Mouse (Mus musculus) stomach, postnatal 0 days (tissue): Measurements from ENCODE around the gene Sel1l3. TPM values are rescaled to one million over a fixed set of nuclear protein-coding genes. Genes with fewer than 3 reads are reported as not detected.
A peak's percentile ranks its signal among the peaks of the same experiment; 100 is the strongest.

Experiments
- ATAC-seq: fragments of 200-750 bp; cut with Nextera tagmentation; 2 replicates; pipeline ENCODE4 v1.8.0; 2017; ENCODE audit not compliant: low FRiP score, low TSS enrichment
- DNase-seq: peaks from one replicate; pipeline ENCODE4 v3.0.0-alpha.2; 2016; ENCODE audit warnings: low spot score
- H3K27ac ChIP-seq: fragments of 300-500 bp; sonication (generic); replicated peaks from 2 replicates; pipeline ENCODE4 v1.5.1; 2014; ENCODE audit warnings: mild to moderate bottlenecking, control low read depth
- H3K27me3 ChIP-seq: fragments of 300-500 bp; sonication (generic); 2 replicates; pipeline ENCODE4 v1.6.1; 2014; ENCODE audit warnings: low read length; ENCODE audit not compliant: control insufficient read depth, insufficient read depth
- H3K36me3 ChIP-seq: fragments of 300-500 bp; sonication (generic); 2 replicates; pipeline ENCODE4 v1.6.1; 2014; ENCODE audit warnings: low read length, mixed read lengths; ENCODE audit not compliant: control insufficient read depth, insufficient read depth
- H3K4me1 ChIP-seq: fragments of 300-500 bp; sonication (generic); replicated peaks from 2 replicates; pipeline ENCODE4 v1.6.1; 2014; ENCODE audit warnings: antibody characterized with exemption; ENCODE audit not compliant: control insufficient read depth, insufficient read depth
- H3K4me2 ChIP-seq: fragments of 300-500 bp; sonication (generic); replicated peaks from 2 replicates; pipeline ENCODE4 v1.6.1; 2014; ENCODE audit warnings: low read depth, mild to moderate bottlenecking, control low read depth, moderate library complexity
- H3K4me3 ChIP-seq: fragments of 300-500 bp; sonication (generic); 2 replicates; pipeline ENCODE4 v1.5.1; 2014; ENCODE audit warnings: low read depth, low read length, control low read depth
- H3K9ac ChIP-seq: fragments of 300-500 bp; sonication (generic); 2 replicates; pipeline ENCODE4 v1.6.1; 2014; ENCODE audit warnings: mild to moderate bottlenecking, low read length, control low read depth, mixed read lengths
- H3K9me3 ChIP-seq: fragments of 300-500 bp; sonication (generic); 2 replicates; pipeline ENCODE4 v1.6.1; 2016; ENCODE audit warnings: low read length; ENCODE audit not compliant: control insufficient read depth
- CTCF ChIP-seq: IDR thresholded peaks from 2 replicates; pipeline ENCODE4 v1.5.1; 2016; ENCODE audit warnings: antibody characterized with exemption, low read depth, mild to moderate bottlenecking, moderate library complexity
- EP300 ChIP-seq: optimal IDR thresholded peaks from 2 replicates; pipeline ENCODE3; 2016; ENCODE audit warnings: antibody characterized with exemption
- WGBS: fragments of 180-500 bp; shearing (Covaris S2); extraction: QIAGEN DNeasy Blood & Tissue Kit; methylation state at CpG from one replicate; pipeline ENCODE4 v1.1.7; 2014; 5-methylcytosine and 5-hydroxymethylcytosine counted together
- polyA plus RNA-seq: library from polyadenylated mRNA; unstranded; fragments of >200 nt; fragmentation: Nextera tagmentation; extraction: Ambion mirVana; gene quantifications from 2 replicates; pipeline ENCODE4 v1.2.1, GENCODE M21; 2015

Sel1l3 gene
- polyA plus RNA-seq, 1 experiment from 2014 or later: 10.0 TPM

DNA sequence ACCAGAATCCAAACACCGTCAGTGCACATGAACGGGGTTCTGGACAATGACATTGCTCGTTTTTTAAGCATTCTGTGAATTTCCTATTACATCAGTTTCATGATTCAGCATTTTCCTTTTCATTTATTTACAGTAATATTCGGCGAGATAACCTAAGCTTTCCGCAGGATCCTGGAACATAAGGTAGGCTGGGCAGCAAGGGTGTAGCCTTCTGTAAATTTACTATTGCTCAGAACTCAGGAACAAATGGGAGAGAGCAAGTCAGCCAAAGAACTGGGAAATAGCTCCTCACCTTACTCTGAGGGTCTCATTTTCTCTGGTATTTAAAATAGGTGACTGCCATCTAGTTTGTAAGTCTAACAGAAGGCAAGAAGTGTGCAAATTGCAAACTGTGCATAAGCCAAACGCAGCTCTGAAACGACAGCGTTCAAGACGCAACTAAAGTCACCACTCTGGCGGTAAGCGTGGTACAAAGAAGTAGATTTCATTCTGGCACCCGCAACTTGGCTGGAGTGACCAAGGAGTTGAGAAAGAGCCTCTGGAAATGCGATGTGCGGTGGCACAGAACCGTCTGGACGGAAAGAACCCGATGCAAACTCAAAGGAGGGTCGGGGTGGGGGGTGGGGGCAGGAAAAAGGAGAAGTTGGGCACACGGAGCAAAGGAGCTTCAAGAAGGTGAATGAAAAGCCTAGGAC is 1.5 kb downstream of the Sel1l3 start:
- DNase-seq (peak; percentile 48), ATAC-seq (peak; percentile 71)
- Histone ChIP-seq H3K9me3 (no peaks in the 10 kb centered on the region), H3K9ac (peak overlapping the region; percentile 73), H3K36me3 (no peaks in the 10 kb centered on the region), H3K4me2 (peak overlapping the region; percentile 99), H3K4me1 (no peaks in the 10 kb centered on the region), H3K27ac (peak overlapping the region; percentile 90), H3K27me3 (0 out of 2 replicates have a peak, but pooled peaks cover 3% of the 10 kb centered on the region), H3K4me3 (peak overlapping the region; percentile 58)
- 16% methylated on average over 20 of the region's 20 CpGs for WGBS
- TF ChIP-seq CTCF: no peak
- no peak for TF ChIP-seq EP300

DNA sequence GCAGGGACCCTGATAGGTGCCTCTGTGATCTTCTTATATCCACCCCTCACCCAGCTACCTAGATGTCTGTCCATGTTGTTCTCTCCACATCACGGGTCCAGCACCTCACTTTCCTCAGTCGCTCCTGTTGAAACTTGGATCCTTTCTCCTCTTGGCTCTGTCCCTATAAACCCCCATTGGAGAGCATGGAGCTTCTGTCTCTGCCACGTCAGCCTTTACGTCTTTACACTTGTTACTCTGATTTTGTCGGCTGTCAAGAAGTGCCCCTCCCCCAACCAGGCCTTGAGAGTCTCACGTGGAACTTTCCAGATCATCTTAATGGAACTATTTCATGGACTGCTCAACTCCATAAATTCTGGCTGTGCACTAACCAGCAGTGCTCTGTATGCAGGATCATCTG is 2.5 kb downstream of the Sel1l3 start:
- H3K4me2 ChIP-seq: 0 out of 2 replicates have a peak overlapping the region, but pooled peaks have one; percentile 20
- no peaks in the 10 kb centered on the region for H3K36me3 ChIP-seq
- H3K4me1 ChIP-seq: no peaks in the 10 kb centered on the region
- no peak overlapping the region for H3K9ac ChIP-seq
- WGBS: 60% methylated on average over 6 of the region's 6 CpGs
- no peak overlapping the region for H3K27ac ChIP-seq
- H3K27me3 ChIP-seq: 0 out of 2 replicates have a peak, but pooled peaks cover 3% of the 10 kb centered on the region
- no peaks in the 10 kb centered on the region for H3K9me3 ChIP-seq
- ATAC-seq: no peak
- DNase-seq: no peak
- TF ChIP-seq CTCF: no peak
- TF ChIP-seq EP300: no peak
- H3K4me3 ChIP-seq: no peak overlapping the region

DNA sequence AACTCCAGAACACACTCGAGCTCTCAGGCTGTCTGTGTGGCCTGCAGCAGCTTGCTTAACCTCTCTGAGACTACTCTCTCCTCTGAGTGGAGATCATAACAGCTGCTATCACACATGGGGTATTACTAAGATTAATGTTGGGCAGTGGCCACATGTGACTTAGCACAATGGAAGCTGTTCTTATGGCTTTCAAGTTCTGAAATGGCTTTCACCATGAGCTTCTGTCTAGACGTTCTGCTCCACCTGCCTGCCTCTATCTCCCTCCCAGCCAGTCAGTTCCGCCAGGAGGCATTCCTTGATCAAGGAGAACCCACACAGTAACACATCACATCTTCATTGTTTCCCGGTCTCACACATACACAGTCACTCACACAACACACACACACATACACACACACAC is 3.2 kb downstream of the Sel1l3 start:
- ATAC-seq (no peak), DNase-seq (no peak)
- Histone ChIP-seq H3K36me3 (no peaks in the 10 kb centered on the region), H3K9ac (no peak overlapping the region), H3K4me1 (no peaks in the 10 kb centered on the region), H3K4me3 (no peak overlapping the region), H3K27me3 (0 out of 2 replicates have a peak, but pooled peaks cover 3% of the 10 kb centered on the region), H3K9me3 (no peaks in the 10 kb centered on the region), H3K4me2 (no peak overlapping the region), H3K27ac (no peak overlapping the region)
- TF ChIP-seq CTCF: no peak
- TF ChIP-seq EP300: no peak
- 73% methylated on average over 4 of the region's 4 CpGs for WGBS

DNA sequence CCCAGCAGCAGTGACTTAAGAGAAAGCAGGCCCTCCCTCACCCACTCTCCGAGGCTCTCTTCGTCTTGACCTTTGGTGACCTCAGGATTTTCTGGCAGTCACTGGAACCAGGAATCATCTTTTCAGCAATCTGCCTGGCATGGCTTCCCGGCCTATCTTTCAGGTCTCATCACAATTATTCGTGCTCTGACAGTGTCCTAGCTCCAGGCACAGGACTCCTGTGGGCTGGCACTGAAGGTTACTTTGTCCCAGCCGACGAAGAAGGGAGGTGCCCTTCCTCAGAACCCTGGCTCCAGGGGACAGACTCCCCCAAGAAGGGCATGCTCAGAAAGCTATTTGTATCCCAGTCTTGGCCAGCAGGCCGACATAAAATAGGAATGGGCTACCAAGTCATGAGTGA is 4.0 kb downstream of the Sel1l3 start:
- Histone ChIP-seq H3K9ac (no peak overlapping the region), H3K27me3 (0 out of 2 replicates have a peak, but pooled peaks cover 3% of the 10 kb centered on the region), H3K4me2 (no peak overlapping the region), H3K4me3 (no peak overlapping the region), H3K4me1 (no peaks in the 10 kb centered on the region), H3K9me3 (no peaks in the 10 kb centered on the region), H3K36me3 (no peaks in the 10 kb centered on the region), H3K27ac (no peak overlapping the region)
- DNase-seq (no peak), ATAC-seq (no peak)
- 67% methylated on average over 7 of the region's 7 CpGs for whole genome bisulfite sequencing
- TF ChIP-seq EP300: no peak
- TF ChIP-seq CTCF: no peak

DNA sequence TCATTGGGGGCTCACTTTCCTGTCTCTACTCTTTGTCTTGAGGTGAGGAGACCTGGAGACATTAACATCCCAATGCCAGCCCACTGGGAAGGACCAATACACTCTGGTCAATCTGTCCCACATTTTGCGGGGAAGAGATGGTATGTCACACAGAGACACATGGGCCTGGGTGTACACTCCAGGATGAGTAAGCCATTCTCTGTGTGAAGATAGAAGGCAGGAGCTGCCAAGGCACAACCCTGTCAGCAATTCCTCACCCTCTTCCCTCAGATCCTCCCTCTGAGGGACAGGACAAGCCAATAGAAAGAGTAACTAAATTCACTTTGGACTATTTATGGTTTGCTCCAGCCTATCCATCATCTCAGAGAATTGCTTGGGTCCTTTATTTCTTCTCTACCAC is 5.0 kb downstream of the Sel1l3 start:
- Histone ChIP-seq H3K27ac (no peak overlapping the region), H3K9ac (no peak overlapping the region), H3K9me3 (no peaks in the 10 kb centered on the region), H3K4me2 (no peak overlapping the region), H3K36me3 (no peaks in the 10 kb centered on the region), H3K4me3 (no peak overlapping the region), H3K4me1 (no peaks in the 10 kb centered on the region), H3K27me3 (0 out of 2 replicates have a peak, but pooled peaks cover 3% of the 10 kb centered on the region)
- no peak for TF ChIP-seq CTCF
- TF ChIP-seq EP300: no peak
- ATAC-seq: no peak
- DNase-seq: no peak
- WGBS: 89% methylated on average over 1 of the region's 1 CpGs

DNA sequence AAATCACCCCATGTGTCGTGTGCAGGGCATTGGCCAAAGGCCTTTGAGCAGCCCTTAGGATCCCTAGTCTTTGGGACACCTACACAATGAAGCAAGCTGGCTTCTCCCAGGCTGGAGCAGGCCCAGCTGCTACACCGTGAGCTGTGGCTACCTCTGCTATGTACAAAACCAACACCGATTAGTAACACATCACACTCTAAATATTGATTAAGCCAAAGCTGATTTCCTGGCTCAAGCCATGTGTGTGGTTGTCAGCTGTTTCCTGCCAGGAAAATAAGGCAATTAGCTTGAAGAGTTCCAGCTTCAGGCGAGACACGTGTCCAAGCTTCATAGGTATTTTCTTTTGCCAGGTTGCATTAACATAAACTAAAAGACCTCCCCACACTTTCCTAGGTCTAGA is 7.2 kb downstream of the Sel1l3 start:
- no peak for DNase-seq
- TF ChIP-seq EP300 (no peak), CTCF (no peak)
- no peaks in the 10 kb centered on the region for H3K27me3 ChIP-seq
- no peak overlapping the region for H3K4me2 ChIP-seq
- WGBS: 63% methylated on average over 5 of the region's 5 CpGs
- H3K9ac ChIP-seq: no peak overlapping the region
- no peak overlapping the region for H3K27ac ChIP-seq
- H3K9me3 ChIP-seq: no peaks in the 10 kb centered on the region
- H3K36me3 ChIP-seq: no peaks in the 10 kb centered on the region
- ATAC-seq: peak; percentile 52; the same call in 1 of the 2 replicates
- H3K4me3 ChIP-seq: no peak overlapping the region
- H3K4me1 ChIP-seq: no peaks in the 10 kb centered on the region
